Mouse (Mus musculus) urinary bladder, adult 18-20 months (tissue): ENCODE measurements around the gene Fam92b.

Experiments used
- DNase-seq, 2 experiments: peaks; one replicate each; pipeline ENCODE4 v3.0.0; 2022; ENCODE audit warnings: low spot score in 2 of 2, mixed read lengths in 2 of 2

The Fam92b gene

GRCm38 (mm10) chr8:120190107-120190809, 13.0 kb upstream of the Fam92b start:
- DNase-seq: no peak

GRCm38 (mm10) chr8:120189440-120189839, 12.2 kb upstream of the Fam92b start:
- DNase-seq: no peak

- DNase-seq: no peak
Measured at GRCm38 (mm10) chr8:120188510-120188909, 11.2 kb upstream of the Fam92b start.

- DNase-seq: no peak
Measured at GRCm38 (mm10) chr8:120186454-120186853, 9.2 kb upstream of the Fam92b start.

- no peak for DNase-seq
Measured at GRCm38 (mm10) chr8:120184850-120185792, 7.9 kb upstream of the Fam92b start.

DNA sequence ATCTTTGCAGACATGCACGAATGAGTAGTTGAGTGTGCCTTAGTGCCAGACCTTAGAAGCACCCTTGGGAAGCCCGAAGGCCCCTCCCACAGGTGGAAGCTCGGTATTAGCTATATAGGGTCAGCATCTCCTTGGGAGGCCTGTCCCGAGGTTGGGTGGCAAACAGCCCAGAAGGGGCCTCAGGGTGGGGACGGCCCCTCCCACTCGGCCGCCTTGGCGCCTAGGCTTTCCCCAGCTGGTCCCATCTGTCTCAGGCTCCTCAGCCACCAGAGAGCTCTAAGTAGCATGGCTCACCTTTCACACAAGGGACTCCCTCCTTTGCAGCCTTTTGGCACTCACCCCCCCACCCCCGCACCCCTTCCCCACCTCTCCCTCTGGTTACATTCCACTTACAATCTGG, 7.1 kb upstream of the Fam92b start:
- DNase-seq: no peak

GRCm38 (mm10) chr8:120181861-120182414, 4.7 kb upstream of the Fam92b start:
- no peak for DNase-seq

DNA sequence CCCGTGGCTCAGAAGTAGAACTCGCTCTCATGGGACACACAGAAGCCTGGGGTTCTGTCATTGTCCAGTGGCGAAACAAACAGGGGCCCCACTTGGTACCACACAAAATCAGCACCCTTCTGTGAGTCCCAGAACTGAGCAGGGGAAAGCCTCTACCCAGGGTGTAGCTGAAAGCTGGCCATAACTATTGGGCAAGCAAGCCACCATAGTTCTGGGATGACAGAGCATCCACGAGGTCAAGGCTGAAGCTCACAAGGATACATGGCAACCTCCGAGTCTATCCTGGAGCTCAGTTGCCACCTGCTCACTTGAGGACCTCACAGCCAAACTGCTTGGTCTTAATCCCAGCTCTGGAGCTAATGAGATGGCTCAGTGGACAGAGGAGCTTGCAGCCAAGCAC, 4.0 kb upstream of the Fam92b start:
- no peak for DNase-seq

GRCm38 (mm10) chr8:120180445-120180970, 3.2 kb upstream of the Fam92b start:
- no peak for DNase-seq

- peak; percentile 79 to 87 for DNase-seq
Measured at GRCm38 (mm10) chr8:120179027-120179431, 1.8 kb upstream of the Fam92b start.

- DNase-seq: no peak
Measured at GRCm38 (mm10) chr8:120178124-120178514, 853 bp upstream of the Fam92b start.

GRCm38 (mm10) chr8:120176605-120177004, 661 bp downstream of the Fam92b start:
- no peak for DNase-seq

DNA sequence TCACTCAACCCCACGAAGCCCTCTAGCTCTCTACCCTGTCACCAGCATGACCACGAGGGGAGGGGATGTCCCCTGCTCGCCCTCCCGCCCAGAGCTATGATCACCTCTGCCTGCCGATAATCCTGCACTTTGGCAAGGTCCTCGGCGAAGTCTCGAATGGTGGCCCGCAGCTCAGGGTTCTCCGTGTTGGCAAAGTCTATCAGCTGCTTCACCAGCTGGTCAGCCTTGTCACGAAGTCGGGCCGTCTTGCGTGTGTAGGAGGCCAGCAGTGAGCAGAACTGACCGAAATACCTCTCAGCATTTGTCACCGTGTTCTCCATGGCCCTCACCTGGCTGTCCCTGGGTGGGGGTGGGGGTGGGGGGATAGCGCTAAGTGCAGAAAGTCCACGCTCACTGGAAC, 2.7 kb downstream of the Fam92b start:
- DNase-seq: no peak

- DNase-seq: no peak
Measured at GRCm38 (mm10) chr8:120173195-120173594, 4.1 kb downstream of the Fam92b start.

GRCm38 (mm10) chr8:120169119-120169518, 8.1 kb downstream of the Fam92b start:
- no peak for DNase-seq

DNA sequence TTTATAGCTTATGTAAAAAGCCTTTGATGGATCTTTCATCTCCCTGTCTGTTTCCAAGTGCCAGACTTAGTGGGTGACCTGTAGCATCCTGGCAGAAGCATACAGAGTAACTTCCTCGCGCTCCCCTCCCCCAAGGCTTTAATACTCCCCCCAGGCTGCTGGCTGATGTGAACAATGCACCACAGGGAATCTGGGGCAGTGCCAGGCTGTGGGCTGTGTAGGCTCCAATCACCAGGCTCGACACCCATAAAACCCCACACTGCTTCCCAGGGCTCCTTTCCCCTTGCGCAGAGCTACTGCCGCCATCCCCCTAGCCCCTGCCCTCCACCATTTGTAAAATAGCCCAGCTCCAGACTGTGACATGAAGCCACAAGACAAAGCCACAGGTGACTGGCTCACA, 9.4 kb downstream of the Fam92b start:
- no peak for DNase-seq

- no peak for DNase-seq
Measured at GRCm38 (mm10) chr8:120167136-120167535, 10.1 kb downstream of the Fam92b start.

DNA sequence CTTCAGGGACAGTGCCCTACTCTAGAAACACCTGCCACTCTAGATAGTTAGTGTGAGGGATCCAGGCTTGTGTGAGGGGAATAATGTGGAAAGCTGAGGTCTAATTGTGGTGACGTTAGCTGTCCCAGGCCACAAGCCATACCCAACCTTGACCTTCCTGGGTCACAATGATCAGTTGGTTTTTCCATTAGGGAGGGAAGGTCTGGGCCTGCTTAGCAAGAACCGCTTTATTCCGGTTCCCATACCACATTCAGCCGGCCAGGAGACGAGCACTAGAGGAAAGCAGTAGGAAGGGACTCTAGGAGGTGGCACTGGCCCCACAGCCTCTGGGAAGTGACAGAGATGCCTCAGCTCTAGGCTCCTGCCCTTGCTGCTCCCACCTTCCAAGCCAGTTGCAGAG, 13.2 kb downstream of the Fam92b start:
- DNase-seq: no peak

- DNase-seq: no peak
Measured at GRCm38 (mm10) chr8:120163376-120163775, 13.9 kb downstream of the Fam92b start.

DNA sequence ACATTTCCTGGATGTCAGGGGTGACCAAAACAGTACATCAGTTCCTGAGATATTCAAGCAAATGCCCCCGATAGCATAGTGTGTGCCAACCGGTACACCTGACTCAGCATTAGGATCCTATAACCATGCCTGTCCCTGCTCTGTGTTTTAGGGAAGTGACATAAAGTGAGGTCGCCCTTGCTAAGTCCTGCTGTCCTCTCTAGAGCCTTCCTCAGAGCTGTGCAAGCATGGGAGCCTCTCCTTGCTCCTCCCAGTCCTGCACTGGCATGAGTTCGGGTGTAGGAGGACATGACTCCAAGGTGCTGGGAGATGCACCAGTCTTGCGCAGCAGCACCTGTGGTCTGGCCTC, 14.9 kb downstream of the Fam92b start:
- no peak for DNase-seq

GRCm38 (mm10) chr8:120161658-120162403, 15.4 kb downstream of the Fam92b start:
- no peak for DNase-seq

GRCm38 (mm10) chr8:120160366-120160765, 16.9 kb downstream of the Fam92b start:
- DNase-seq: no peak
